Mouse (Mus musculus): Measurements from ENCODE around the gene Urb1. TPM values are rescaled to one million over a fixed set of nuclear protein-coding genes. Genes with fewer than 3 reads are reported as not detected.
A peak's percentile ranks its signal among the peaks of the same experiment; 100 is the strongest.

Gene Urb1
- total RNA-seq (2014; fragmentation: Nextera tagmentation) (20.9 and 41.3 TPM in 2 replicates), total RNA-seq (2017) (16.0 and 26.4 TPM in 2 replicates)

GRCm38 (mm10) chr16:90809975-90810715, at the start of gene Urb1:
Gene Urb1, minus strand, starts transcription at chr16:90810413.
- peak; percentile 94 for ATAC-seq (replicated peaks; ENCODE audit: low FRiP score, low TSS enrichment, poor library complexity, severe bottlenecking)

GRCm38 (mm10) chr16:90858206-90858605, 48.0 kb upstream of the Urb1 start:
- ATAC-seq (replicated peaks; ENCODE audit: low FRiP score, low TSS enrichment, poor library complexity, severe bottlenecking): no peak

GRCm38 (mm10) chr16:90856552-90857200, 46.5 kb upstream of the Urb1 start:
- no peak for ATAC-seq (replicated peaks; ENCODE audit: low FRiP score, low TSS enrichment, poor library complexity, severe bottlenecking)

- ATAC-seq (replicated peaks; ENCODE audit: low FRiP score, low TSS enrichment, poor library complexity, severe bottlenecking): no peak
These were observed 41.6 kb upstream of the Urb1 start for GRCm38 (mm10) chr16:90851621-90852334.

DNA sequence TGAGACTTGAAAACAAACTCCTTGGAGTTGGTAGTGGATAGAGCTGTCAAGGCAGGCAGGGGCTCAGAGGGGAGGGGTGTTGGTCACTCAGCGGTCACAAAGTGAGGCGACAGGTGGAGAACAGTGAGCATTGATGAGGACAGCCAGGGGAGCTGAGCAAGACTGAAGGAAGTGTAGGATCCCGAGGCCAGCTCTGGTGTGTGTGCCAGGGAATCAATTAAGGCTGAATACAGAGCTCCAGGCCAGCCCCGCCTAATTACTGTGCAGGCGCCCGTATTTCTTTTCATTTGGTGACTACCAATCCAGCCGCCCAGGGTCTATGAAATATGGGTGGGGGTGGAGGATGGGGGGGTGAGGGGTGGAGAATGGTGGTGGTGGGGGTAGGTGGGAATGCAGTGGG, 40.7 kb upstream of the Urb1 start:
- no peak for ATAC-seq (replicated peaks; ENCODE audit: low FRiP score, low TSS enrichment, poor library complexity, severe bottlenecking)

DNA sequence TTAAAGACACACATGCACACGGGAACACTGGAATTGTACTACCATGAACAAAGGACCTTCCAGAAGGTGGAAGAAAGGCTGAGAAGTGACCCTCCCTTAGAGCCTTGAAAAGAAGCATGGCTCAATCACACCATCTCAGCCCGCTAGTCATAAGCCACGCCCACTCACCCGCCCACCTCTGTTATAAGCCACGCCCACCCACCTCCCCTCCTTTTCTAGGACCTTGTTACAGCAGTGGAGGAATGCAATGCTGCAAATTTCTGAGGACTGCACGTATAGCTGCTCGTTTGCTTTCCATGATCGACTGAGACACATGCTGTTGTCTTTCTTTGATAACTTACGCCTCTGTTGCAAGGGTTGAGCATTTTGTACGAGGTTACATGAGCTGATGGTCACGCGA, 39.0 kb upstream of the Urb1 start:
- peak; percentile 66 for ATAC-seq (replicated peaks; ENCODE audit: low FRiP score, low TSS enrichment, poor library complexity, severe bottlenecking)

GRCm38 (mm10) chr16:90848697-90849096, 38.5 kb upstream of the Urb1 start:
- no peak for ATAC-seq (replicated peaks; ENCODE audit: low FRiP score, low TSS enrichment, poor library complexity, severe bottlenecking)

DNA sequence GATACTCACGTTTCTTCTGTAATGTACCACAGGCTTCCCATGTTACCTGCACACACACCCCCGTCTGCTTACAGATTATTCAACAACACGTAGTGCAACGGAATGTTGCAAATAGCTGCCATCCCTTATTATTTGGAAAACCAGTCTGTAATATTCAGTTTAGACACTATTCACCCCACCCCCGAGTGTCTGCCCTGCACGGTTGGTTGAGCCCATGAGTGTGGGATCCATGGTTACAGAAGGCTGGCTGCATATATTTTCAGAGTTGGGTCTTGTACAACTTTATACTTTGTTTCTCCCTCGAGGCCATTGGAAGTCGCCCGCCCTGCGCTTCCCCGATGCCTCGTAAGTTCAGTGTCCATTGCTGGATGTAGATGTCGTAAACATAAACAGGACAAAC, 35.4 kb upstream of the Urb1 start:
- no peak for ATAC-seq (replicated peaks; ENCODE audit: low FRiP score, low TSS enrichment, poor library complexity, severe bottlenecking)

- ATAC-seq (replicated peaks; ENCODE audit: low FRiP score, low TSS enrichment, poor library complexity, severe bottlenecking): no peak
These were observed 34.8 kb upstream of the Urb1 start for GRCm38 (mm10) chr16:90845038-90845437.

DNA sequence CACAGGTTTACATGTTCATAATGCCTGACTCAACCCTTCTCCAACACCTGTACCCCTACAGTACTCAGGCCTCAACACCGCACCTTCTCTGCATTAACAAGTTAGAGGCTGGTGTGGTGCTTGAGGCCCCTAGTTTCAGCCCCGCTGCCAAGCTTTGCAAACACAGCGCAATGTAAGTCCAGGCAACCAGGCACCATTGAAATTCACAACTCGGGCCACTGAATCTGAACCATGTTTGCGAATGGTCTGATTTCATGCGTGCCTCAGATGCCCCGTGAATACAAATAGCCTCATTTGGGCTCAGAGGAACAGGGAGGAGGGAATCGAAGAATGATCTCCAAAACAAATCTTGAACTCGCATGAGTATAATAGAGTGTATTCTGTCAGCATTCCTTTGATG, 32.0 kb upstream of the Urb1 start:
- ATAC-seq (replicated peaks; ENCODE audit: low FRiP score, low TSS enrichment, poor library complexity, severe bottlenecking): no peak

DNA sequence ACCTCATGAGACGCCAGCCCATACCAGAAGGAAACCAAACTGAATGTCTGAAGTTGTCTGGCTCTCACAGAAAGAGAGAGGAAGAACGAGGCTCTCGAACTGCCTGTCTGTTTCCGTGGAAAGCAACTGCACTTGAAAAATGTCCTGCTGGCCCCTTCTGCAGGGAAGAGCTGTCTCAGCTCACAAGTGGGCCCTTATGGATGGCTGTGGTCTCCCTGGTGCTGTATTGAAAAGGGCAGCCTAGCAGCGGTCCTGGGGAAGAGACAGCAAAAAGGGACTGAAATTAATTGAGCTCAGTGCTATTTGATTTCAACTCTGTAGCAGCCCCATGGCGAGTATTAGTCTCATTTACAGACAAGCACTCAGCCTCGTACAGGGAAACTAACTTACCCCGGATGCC, 27.2 kb upstream of the Urb1 start:
- no peak for ATAC-seq (replicated peaks; ENCODE audit: low FRiP score, low TSS enrichment, poor library complexity, severe bottlenecking)

GRCm38 (mm10) chr16:90833041-90833791, 23.0 kb upstream of the Urb1 start:
- no peak for ATAC-seq (replicated peaks; ENCODE audit: low FRiP score, low TSS enrichment, poor library complexity, severe bottlenecking)

DNA sequence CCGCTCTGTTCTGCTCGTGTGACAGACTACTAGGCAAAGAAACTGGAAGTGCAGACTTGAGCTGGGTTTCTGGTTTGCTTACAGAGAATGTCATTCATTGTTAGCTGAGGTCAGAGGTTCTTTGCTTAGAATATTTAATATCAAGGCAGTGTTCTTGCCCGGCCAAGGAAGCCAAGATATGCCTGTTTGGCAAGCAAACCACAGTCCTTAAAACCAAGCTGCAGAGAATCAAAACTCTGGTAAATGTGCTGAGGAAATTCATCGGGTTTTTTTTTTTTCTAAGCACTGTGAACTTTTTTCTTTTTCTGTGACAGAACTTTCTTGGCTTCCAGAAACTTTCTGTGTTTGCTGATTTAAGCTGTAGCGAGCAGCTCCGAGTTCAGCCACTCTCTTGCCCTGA, 22.3 kb upstream of the Urb1 start:
- ATAC-seq (replicated peaks; ENCODE audit: low FRiP score, low TSS enrichment, poor library complexity, severe bottlenecking): no peak

GRCm38 (mm10) chr16:90831676-90832075, 21.5 kb upstream of the Urb1 start:
- ATAC-seq (replicated peaks; ENCODE audit: low FRiP score, low TSS enrichment, poor library complexity, severe bottlenecking): no peak

DNA sequence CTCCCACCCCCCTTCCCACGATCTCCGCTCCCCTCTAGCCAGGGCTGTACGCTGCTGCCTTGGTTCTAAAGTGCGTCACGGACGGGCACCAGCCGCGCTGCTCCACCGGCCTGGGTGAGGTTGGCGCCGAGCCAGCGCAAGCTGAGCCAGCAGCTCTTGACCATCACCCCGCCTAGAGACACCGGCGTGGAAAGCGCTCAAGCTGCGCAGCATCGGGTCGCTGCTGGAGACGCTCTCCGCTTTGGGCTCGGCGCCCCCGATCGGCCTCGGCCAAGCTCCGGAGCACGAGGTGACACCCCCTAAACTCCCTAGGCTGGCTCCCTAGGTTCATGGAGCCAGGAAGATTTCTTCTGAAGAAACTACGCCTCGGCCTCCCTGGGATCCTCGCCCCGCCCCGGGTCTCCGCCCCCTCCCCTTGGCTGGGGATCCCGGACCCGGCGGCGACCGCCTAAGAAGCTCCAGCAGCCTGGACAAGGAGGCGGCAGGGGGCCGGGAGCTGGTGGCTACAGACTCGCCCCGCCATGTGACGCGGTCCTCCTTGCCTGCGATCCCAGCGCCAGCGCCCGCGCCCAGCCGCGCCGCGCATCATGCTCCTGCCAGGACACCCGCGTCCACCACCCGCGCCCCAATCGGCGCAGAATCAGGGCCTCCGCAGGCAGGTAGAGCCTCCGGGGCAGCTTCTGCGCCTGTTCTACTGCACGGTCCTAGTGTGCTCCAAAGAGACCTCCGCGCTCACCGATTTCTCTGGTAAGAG, 20.6 kb upstream of the Urb1 start:
- ATAC-seq (replicated peaks; ENCODE audit: low FRiP score, low TSS enrichment, poor library complexity, severe bottlenecking): peak; percentile 22

DNA sequence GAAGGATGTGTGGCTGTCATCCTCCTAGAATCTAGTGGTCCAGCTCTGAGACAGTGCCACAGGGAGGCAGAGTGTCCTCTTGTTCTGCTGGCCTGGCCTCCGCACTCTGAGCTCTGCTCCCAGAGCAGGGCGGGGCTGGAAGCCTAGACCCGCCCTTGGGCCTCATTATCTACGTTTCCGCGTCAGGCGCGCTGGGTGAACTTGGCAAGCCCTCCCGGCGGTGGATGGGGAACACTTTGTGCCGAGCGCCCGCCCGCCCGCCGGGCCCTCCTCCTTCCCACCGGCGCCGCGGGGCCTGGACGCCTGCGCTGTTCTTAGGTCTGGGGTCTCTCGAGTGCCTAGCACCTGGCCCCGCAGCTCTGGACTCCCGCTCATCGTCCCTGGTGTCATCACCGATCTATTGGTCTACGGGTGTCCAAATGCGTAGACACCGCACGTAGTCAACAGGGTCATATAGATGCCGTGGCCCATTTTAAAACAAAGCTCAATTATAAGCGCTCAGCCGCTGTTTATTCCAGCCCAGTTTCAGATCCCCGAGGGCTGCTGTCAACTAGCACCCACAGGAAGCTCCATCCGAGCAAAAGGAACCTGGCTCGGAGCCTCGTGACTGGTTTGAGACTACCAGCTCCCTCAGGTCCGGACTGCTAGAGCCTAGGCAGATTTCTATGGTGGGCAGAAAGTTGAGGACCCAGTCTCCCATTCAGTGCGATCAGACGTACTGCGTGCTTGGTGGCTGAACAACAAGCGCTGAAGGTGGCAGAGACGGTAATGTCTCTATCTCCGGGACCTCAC, 19.9 kb upstream of the Urb1 start:
- peak; percentile 97 for ATAC-seq (replicated peaks; ENCODE audit: low FRiP score, low TSS enrichment, poor library complexity, severe bottlenecking)

DNA sequence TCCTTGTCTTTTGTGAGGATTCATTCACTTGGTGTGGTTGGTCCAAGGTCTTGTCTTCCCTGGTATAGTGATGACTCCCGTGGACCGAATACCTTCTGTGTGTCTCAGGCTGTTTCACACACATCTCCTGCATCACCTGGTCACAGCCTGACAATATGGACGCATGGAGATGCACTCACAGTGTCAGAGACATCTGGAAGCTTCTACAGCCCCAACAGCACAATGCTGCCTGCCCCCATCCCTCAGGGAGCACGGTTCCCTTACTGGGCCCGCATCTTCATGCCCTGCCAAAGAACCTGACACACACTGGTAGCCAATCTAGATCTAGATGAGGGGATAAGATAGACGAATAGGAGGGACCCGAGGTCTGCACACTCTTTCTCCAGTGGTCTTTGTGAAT, 18.9 kb upstream of the Urb1 start:
- ATAC-seq (replicated peaks; ENCODE audit: low FRiP score, low TSS enrichment, poor library complexity, severe bottlenecking): no peak

DNA sequence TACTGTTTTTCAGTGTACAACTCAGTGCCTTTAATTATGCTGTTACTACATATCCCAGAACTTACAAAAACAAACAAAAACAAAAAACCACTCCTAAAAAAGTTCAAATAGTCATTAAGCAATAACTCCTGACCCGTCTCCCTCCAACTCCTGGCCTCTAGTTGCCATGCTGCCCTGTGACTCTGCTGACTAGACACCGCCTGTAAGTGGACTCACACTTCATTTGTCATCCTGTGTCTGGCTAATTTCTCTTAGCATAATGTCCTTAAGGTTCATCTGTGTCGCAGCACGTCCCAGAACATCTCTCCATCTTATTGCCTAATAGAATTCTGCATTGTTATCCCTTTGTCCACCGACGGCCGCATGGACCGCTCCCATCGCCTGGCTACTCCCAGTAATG, 17.3 kb upstream of the Urb1 start:
- ATAC-seq (replicated peaks; ENCODE audit: low FRiP score, low TSS enrichment, poor library complexity, severe bottlenecking): no peak
